Mouse (Mus musculus): ENCODE measurements at regions not wholly inside any gene's neighbourhood (a gene's known extent, or its start where the extent isn't known, plus 50 kb on each side); places are given as distances from the start of the nearest gene placed in this dataset.

- TF ChIP-seq POLR2A (IDR thresholded peaks at IDR 0.05; ENCODE audit: insufficient read depth, low read depth, low read length) (no peak), CTCF (IDR thresholded peaks at IDR 0.05; ENCODE audit: insufficient read depth, low read depth, low read length) (no peak)
These were observed 79.9 kb upstream of the Lrig1 start for GRCm38 (mm10) chr6:94779854-94780253.
